Mouse (Mus musculus) cerebellum, postnatal 4 days (tissue): ENCODE data around the gene Rasgrf2.

Experiments
- DNase-seq, 2 experiments: peaks; one replicate each; pipeline ENCODE4 v3.0.0; 2022; ENCODE audit warnings: low spot score in 2 of 2, mixed read lengths in 1 of 2

The Rasgrf2 gene

DNA sequence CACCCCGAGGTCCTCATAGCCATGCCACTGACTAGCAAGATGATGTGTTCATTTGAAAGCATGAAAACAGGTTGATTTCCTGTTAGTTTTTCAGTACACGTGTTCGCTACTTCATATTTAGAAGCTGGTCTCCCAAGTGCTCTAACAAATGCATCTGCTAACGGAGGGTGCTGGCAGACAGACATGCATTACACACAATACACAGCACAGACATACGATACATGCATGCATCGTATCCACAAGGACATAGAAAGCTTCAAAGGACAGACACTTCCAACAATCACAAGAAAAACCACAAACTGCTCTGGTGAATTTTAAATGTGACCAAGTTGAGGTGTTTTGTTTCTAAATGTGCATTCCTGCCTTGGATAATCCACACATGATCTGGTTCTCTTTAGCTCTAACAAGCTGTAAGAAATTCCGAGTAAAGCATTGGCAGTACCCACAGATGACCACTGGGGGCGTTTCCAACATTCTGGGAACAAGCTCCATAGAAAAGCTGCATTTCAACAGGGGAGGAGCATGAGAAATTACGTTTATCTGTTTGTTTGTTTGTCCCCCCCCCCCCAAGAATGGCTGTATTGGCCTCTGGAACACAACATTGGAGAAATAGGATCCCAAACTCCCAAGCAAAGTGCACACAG lies 249.5 kb downstream of the Rasgrf2 start:
- DNase-seq, result peak; percentile 52 to 65

DNA sequence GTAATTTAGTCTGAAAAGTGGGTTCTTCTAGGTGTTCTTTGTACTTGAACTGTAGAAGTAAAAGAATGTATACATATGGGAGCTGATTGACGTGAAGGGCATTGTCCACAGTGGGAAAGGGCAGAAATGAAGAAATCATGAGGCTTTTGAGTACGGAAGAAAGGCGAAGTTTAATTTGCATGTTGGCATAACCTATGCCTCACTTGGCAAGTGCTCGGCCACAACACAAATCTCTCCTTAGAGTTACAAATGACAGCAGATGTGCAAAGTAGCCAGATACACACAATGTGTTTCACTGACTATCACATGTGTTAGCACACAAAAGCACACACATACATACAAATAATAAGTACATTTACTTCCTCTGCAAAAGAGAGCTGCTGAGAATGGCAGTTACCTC lies 251.2 kb downstream of the Rasgrf2 start:
- no peak for DNase-seq

DNA sequence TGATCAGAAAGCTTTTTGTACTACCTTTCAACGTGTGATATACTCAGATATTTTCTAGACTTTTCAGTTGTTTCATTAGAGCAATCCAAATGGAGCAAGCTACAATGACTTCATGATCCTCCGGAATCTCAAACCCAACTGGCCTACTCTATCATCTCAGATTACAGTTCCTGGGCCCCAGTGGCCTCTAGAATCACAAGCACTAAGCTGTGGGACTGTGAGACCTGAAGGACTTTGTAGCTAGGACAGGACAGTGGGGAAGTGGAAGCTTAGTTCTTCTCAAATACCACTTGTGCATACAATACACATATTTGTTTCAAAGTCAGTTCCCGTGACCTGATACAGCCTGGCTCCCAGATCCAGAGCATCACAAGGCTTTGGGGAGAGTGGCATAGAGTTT lies 253.5 kb downstream of the Rasgrf2 start:
- no peak for DNase-seq

DNA sequence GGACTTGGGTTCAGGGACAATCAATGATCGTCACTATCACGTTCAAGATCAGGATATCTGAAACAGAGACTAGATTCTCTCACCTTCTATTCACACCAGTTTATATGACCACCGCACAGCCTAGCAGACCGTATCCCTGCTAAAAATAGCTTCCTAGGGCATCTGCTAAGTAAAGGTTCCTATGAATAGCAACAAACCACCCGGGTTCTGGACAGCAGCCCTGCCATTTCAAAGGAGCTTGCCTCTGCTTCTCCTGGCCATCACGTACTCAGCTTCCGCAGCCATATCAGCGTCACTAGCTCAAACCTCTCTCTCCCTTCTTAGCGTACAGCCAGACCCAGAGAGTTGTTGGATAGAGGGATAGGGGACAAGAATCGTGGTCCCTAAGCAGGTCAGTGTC lies 254.1 kb downstream of the Rasgrf2 start:
- no peak for DNase-seq

DNA sequence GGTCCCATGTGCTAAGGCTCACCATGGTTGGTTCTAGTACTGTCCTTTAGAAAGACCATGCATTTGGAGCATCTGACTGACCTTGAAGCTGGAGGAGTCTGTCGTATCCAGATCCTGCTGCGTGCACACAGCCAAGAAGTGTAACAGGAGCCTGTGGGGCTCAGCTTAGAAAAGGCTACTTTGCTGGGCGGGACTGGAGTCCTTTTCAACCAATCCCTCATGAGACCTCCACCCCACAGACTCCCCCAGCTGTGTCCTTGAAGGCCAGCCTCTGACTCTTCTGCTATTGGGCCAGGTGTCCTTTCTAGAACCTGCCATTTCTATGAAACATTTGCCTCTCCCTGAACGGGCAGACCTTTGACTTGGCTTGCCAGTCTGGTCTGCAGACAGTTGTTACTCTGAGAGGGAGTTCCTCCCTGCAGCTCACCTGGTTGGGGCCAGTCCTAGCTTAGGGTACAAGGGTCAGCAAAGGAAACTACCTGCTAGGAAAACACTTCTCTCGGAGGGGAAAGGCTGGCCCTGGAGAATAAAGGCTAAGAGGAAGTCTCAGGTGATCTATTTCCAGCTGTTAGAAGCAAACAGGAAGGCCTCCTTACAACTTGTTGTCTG lies 254.6 kb downstream of the Rasgrf2 start, which contains the start of gene Ckmt2:
Gene Ckmt2, minus strand, starts transcription at position 145 of the 609 bp plus-strand sequence.
- DNase-seq, result no peak

DNA sequence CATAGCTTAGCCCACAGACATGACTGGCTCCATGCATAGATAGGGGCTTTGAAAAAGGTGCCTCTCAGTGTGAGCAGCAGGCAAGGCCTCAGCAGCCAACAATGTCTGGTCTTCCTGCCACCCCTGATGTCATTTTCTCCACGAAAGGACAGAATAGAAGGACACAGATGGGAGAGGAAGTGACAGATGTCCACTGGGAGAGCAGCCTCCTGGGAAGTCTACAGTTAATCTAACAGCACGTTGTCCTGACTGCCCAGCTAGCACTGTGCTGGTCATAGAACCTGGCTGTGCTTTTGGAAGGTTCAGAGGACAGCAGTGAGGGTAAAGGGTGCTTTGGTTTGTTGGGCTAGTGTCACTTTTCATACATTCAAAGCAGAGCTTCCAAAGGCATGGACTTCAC lies 255.9 kb downstream of the Rasgrf2 start:
- no peak for DNase-seq

DNA sequence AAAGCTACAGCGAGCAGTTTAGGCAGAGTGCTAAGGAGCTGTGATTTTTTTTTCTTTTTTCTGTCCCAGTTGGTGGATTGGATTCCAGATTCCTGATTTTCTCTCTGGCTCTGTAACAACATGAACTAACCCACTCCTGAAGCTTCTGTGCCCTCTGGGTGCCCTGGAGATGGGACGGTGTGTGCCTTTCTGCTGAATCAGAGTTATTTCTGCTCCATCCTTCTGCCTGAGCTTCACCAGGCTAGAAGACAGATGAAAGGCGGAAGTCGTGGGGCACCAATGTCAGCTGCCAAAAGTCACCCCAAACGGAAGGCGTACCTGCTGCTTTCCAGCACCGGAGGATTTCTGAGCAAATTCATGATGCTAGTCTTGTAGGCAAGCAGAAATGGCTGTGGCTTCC lies 256.9 kb downstream of the Rasgrf2 start:
- no peak for DNase-seq

DNA sequence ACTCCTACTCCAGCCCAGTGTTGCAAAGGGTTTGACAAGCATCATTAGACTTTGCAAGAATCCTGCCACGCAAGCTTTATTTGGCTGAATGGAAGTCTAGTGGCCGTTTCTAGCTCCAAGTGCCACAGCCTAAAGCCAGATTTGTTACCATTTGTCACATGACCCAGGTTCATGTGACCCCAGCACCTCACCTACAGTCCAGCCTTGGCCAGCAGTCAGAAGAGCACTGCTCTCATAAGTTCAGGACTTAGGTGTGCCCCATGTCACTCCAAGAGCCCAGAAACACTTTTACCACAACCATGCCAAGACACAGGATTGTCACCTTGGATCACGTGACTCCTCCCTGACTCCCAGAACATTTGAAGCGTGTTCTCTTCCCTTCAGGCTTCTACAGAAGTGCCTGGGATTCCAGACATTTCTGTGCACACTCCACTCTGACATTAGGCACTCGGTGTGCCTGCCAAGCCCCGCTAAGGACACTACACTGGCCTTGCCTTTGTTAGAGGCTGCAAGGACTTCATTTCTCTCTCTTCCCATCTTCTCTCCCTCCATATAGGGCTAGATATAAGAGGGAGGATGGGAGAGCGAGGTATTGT lies 257.6 kb downstream of the Rasgrf2 start:
- no peak for DNase-seq

DNA sequence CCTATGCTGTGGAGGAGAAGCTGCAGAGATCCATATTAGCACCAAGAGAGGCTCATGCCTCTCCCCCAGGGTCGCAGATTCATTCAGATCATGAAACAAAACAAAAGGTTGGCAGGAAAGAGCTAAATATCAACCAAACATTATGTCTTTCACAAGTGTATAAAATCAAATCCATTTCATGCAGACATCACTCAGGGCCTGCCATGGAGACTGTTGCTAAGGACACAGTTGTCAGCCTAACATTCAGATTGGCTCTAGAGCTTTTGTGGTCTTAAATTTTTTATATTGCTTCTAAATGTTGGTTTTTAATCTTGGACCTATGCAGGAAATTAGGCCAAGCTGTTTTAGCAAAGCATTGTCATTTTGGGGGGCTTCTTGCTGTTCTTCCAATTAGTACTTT lies 262.9 kb downstream of the Rasgrf2 start:
- DNase-seq, result no peak

DNA sequence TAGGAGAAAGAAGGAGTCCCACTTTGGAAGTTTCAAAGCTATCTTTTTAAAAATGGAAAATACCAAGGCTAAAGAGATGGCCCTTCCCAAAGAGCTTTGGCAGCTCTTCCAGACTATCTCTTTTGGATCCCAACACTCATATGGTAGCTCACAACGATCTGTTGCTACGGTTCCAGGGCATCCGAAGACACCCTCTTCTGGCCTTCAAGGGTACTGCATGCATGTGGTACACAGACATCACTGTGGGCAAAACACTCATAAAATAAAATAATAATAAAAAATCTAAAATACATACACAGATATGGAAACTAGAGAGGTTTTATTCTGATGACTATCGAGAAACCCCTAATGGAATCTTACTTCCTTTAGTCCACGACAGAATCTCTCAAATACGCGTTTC lies 272.6 kb downstream of the Rasgrf2 start:
- DNase-seq, result no peak

DNA sequence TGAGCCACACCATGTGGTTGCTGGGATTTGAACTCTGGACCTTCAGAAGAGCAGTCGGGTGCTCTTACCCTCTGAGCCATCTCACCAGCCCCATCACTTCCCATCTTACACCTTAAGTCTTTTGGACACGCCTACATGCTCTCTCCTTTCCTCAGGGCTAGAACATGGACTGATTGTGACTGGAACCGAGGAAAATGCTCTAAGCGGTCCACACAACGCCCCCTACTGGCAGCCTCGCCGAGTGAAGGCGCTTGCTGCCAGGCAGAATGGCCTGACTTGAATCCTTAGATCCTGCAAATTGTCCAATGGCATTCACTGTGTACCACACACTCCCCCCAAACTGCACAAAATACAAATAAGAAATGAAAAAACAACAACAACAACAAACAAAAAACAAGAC lies 274.0 kb downstream of the Rasgrf2 start:
- DNase-seq, result no peak

DNA sequence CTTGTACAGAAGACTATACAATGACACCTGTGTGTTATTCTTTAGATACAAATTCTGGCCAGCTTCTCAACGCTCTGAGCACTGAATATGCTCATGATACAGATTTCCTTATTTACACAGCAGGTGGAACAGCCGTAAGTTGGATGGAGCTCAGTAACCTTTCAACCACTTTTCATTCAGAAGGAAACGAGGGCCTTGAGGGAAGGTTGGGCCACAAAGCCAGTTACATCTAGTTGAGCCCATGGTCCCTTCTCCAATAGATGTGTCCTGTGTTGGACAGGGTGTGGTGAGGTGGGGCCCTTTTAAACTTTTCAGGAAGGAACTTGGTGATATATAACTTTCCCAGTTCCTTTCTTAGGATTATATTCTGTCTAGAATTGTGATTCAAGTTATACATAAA lies 277.0 kb downstream of the Rasgrf2 start:
- no peak for DNase-seq
